Mouse (Mus musculus) G1E-ER4 (cell line): ENCODE measurements around the gene Gm45208. TPM values are rescaled to one million over a fixed set of nuclear protein-coding genes. Genes with fewer than 3 reads are reported as not detected.
A peak's percentile ranks its signal among the peaks of the same experiment; 100 is the strongest.

ENCODE experiments used
- GATA1 ChIP-seq: IDR thresholded peaks from one replicate; pipeline ENCODE4 v1.8.0; 2012; ENCODE audit warnings: low read length, inconsistent platforms
- polyA plus RNA-seq: library from polyadenylated mRNA; stranded (reverse); fragments of >175 nt; gene quantifications from 2 replicates; pipeline ENCODE4 v1.2.3, GENCODE M21; 2012

The Gm45208 gene
- polyA plus RNA-seq, 1 experiment, result 1.5 TPM

GRCm38 (mm10) chrX:7762921-7763197 is 40.8 kb downstream of the Gm45208 start:
- no peak for TF ChIP-seq GATA1

DNA sequence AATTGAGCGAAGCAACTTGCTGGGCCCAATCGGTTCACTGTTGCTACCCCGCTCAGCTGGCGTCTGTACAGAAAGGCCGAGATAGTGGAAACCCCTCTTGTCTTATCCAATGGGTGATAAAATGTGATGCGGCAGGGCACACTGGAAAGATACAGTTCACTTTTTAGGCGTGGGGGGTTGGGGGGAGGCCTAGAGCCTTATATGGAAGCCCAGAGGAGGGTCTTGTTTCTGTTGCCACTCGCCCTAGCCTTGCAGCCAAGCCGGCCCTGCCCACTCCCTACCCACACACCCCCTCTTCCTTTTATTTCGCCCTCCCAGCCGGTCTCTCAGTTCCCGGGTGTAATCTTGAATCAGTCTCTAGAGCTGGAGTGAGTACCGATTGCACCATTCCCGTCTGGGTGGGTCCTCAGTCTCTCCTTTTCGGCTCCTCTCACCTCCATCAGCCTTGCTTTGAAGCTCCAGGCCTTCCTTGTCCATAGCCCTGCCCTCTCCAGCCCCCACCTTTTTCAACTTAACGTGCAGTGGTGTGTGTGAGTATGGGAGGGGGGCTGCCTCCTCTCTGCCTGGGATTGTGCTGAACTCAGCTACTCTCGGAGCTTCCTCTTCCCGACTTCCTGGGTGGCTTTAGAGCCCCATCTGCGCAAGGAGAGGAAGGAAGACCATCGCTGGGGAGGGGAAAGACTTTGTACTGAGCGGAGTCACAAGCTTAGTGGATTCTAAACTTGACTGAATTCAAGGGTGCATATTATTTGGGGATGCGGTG is 41.8 kb downstream of the Gm45208 start:
- TF ChIP-seq GATA1, result no peak

DNA sequence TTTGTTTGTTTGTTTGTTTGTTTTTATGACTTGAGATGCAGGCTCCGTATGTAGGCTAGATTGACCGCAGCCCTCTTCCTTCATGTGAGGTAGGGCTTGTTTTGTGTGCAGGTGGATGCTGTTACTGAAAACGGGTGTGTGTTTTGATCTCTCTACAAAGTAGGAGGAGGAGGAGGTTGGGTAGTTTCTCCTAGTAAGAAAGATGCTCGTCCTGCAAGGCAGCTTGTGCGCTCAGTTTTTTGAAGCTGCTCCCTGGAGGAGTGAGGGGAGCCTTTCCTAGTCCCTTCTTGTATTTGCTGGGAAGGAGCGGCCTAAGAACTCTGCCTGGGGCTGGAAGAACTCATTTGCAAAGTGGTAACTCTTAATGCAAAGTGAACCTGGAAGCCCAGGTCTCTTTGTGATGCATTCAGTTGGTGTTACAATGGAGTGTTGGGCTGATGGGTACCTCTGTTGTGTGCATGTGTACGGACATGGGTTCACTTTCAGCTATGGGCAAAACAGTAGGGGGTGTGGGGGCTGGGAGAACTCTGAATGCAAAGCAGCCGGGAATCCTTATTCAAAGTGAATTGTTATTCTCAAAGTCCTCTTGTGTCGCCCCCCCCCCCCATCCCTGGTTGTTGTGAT is 42.7 kb downstream of the Gm45208 start:
- TF ChIP-seq GATA1, result no peak

- no peak for TF ChIP-seq GATA1
Observed at GRCm38 (mm10) chrX:7765281-7765670, 43.2 kb downstream of the Gm45208 start.

DNA sequence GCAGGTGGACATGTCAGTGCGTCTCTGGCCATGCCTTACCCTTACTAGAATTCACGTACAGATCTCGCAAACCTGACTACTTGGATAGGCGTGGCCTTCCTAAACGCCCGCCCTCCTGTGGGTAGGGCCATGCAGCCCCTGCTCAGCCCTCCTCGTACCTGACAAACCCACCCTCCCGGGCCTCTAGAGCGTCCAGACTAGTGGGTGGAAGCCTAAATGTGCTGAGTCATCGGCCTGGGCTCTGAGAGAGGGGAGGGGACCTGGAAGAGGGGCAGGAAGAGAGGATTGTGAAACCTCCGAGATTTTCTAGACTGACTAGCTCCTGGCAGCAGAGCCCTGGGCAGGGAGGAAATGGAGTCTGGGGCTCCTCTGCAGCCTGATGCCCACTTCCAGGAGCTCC is 43.7 kb downstream of the Gm45208 start:
- no peak for TF ChIP-seq GATA1

DNA sequence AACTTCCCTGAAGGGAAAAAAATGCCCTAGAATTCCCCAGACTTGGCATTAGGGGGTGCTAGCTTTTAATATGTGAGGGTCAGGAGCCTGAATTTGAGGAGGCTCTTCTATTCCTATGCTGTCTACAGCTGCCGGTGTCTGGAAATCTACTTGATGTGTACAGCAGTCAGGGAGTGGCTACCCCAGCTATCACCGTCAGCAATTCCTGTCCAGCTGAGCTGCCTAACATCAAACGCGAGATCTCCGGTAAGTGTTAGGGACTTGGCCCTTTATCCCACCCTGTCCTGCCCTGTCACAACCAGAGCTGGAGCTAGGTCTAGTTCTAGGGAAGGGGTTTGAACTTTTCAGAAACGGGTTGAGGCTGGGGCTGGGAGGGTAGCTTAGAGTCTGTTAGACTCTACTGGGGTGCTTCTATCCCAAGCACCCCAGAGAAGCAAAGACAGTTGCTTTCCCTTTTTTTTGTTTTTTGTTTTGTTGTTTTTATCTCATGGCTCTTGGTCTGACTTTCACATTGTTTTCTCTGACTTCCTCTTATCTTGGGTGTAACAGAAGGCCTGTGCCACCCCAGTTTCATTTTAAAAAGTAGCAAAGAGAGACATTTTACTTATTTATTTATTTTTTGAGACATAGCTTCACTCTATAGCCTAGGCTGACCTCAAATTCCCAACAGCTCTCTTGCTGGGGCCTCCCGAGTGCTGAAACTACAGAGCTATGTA is 47.4 kb downstream of the Gm45208 start:
- no peak for TF ChIP-seq GATA1

DNA sequence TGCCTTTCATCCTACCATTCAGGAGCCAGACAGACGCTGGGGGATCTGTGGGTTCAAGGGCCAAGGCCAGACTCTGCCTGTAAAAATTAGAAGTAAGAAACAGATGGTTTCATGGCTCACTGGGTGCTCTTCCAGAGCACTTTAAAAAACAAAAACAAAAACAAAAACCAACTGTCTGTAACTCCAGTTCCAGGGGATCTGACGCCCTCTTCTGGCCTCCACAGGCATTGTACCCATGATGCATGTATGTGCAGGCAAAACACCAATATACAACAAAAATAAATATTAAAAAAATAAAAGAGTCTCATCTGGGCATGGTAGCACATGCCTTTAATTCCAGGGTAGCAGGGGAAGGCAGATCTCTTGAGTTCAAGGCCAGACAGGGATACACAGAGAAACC is 50.7 kb downstream of the Gm45208 start:
- TF ChIP-seq GATA1, result no peak

- no peak for TF ChIP-seq GATA1
Observed at GRCm38 (mm10) chrX:7775501-7776205, 53.6 kb downstream of the Gm45208 start.

DNA sequence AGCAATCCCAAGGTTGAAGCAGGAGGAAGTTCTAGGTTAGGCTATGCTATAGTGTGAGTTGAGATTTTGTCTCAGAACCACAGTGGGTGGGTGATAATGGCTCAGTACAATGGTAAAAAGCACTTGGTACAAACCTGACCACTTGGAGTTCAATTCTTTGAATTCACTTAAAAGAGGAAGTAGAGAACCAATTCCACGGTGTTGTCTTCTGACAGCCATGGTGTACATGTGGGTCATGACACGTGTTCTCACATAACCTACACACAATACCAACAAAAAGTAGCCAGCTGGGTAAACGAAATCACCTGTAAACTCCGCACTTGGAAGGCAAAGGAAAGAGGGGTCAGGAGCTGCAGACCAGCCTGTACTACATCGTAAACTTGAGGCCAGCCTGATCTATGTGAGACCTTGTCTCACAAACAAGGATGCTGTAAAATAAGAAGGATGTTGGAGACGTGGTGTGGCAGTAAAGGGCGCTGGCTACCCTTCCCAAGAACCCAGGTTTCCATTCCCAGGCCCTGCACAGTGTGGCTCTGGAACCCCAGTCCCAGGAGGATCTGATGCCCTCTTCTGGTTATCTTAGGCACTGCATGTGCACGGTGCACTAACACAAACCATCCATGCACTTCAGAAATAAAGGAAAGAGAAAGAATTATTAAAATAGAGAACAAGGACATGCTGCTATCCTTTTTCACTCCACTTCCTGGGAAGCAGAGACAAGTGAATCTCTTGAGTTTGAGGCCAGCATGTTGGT is 54.5 kb downstream of the Gm45208 start:
- no peak for TF ChIP-seq GATA1

- peak; percentile 39 for TF ChIP-seq GATA1
Observed at GRCm38 (mm10) chrX:7778450-7779244, 56.6 kb downstream of the Gm45208 start.

DNA sequence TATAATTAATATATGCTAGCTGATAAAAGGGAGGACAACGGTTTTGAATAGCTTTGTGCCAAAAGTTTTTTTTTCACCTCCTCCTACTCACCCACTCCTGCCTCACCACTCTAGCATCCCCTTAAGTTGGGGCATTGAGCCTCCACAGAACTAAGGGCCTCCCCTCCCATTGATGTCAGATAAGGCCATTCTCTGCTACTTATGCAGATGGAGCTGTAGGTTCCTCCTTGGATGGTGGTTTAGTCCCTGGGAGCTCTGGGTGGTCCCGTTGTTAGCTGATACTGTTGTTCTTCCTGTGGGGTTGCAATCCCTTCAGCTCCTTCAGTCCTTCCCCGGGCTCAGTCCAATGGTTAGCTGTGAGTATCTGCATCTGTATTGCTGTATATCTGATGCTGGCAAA is 57.2 kb downstream of the Gm45208 start:
- TF ChIP-seq GATA1, result no peak

Other genes with a start within 250 kb of the Gm45208 start
- 0.21 and 0.60 TPM in 2 replicates for gene Foxp3, start 148.6 kb upstream of the Gm45208 start, polyA plus RNA-seq
- gene Ppp1r3f, start 148.0 kb upstream of the Gm45208 start, polyA plus RNA-seq, result 1.9 and 2.3 TPM in 2 replicates
- gene Ccdc22, start 116.7 kb upstream of the Gm45208 start, polyA plus RNA-seq, result 31.8 and 33.6 TPM in 2 replicates
- 0.02 and 0.10 TPM in 2 replicates for gene Cacna1f, start 115.2 kb upstream of the Gm45208 start, polyA plus RNA-seq
- 0.18 and 0.27 TPM in 2 replicates for gene Syp, start 83.8 kb upstream of the Gm45208 start, polyA plus RNA-seq
- gene Prickle3, start 65.0 kb upstream of the Gm45208 start, polyA plus RNA-seq, result not detected in 2 replicates
- 8.9 and 13.9 TPM in 2 replicates for gene Plp2, start 50.9 kb upstream of the Gm45208 start, polyA plus RNA-seq
- gene Magix, start 41.0 kb upstream of the Gm45208 start, polyA plus RNA-seq, result not detected in 2 replicates
- gene Gpkow, start 25.1 kb upstream of the Gm45208 start, polyA plus RNA-seq, result 6.1 and 9.3 TPM in 2 replicates
- gene Wdr45, start 7.9 kb upstream of the Gm45208 start, polyA plus RNA-seq, result 14.2 and 17.0 TPM in 2 replicates
- gene Praf2, start 6.2 kb downstream of the Gm45208 start, polyA plus RNA-seq, result 9.2 and 10.4 TPM in 2 replicates
- 9.6 and 11.4 TPM in 2 replicates for gene Ccdc120, start 28.7 kb downstream of the Gm45208 start, polyA plus RNA-seq
- 36.2 and 43.7 TPM in 2 replicates for gene Tfe3, start 40.3 kb downstream of the Gm45208 start, polyA plus RNA-seq
- 23.3 and 28.3 TPM in 2 replicates for gene Gripap1, start 67.5 kb downstream of the Gm45208 start, polyA plus RNA-seq
- gene Kcnd1, start 100.0 kb downstream of the Gm45208 start, polyA plus RNA-seq, result 0.22 and 0.31 TPM in 2 replicates
- 71.5 and 82.8 TPM in 2 replicates for gene Otud5, start 119.1 kb downstream of the Gm45208 start, polyA plus RNA-seq
- 14.2 and 14.5 TPM in 2 replicates for gene Pim2, start 156.0 kb downstream of the Gm45208 start, polyA plus RNA-seq
- gene Slc35a2, start 161.8 kb downstream of the Gm45208 start, polyA plus RNA-seq, result 60.7 and 69.5 TPM in 2 replicates
- 179 and 197 TPM in 2 replicates for gene Pqbp1, start 177.0 kb downstream of the Gm45208 start, polyA plus RNA-seq
- gene Timm17b, start 177.1 kb downstream of the Gm45208 start, polyA plus RNA-seq, result 129 and 177 TPM in 2 replicates
- not detected in 2 replicates for gene Gm10491, start 185.6 kb downstream of the Gm45208 start, polyA plus RNA-seq
- gene Gm10490, start 187.3 kb downstream of the Gm45208 start, polyA plus RNA-seq, result not detected in 2 replicates
- gene Pcsk1n, start 197.6 kb downstream of the Gm45208 start, polyA plus RNA-seq, result not detected in 2 replicates
- gene Eras, start 206.4 kb downstream of the Gm45208 start, polyA plus RNA-seq, result not detected in 2 replicates
- gene Hdac6, start 225.6 kb downstream of the Gm45208 start, polyA plus RNA-seq, result 2.6 and 3.2 TPM in 2 replicates